Mouse (Mus musculus) erythroid progenitor cell, adult 5-6 weeks (primary cell): Measurements from ENCODE around the gene Nell2. TPM values are rescaled to one million over a fixed set of nuclear protein-coding genes. Genes with fewer than 3 reads are reported as not detected.

Experiments used
- ATAC-seq: replicated peaks from 2 replicates; pipeline ENCODE4 v1.8.0; 2016; ENCODE audit warnings: moderate number of reproducible peaks, mild to moderate bottlenecking, moderate TSS enrichment, inconsistent platforms; ENCODE audit not compliant: poor library complexity, low FRiP score, severe bottlenecking
- total RNA-seq, 2 experiments: library from RNA; stranded (forward) in 1 of 2; stranded (reverse) in 1 of 2; fragments of 150-400 nt in 1 of 2; fragments of 186-747, 209-891 nt in 1 of 2; gene quantifications; 2 replicates each; pipeline versions ENCODE4 v1.2.3 to v1.2.4; 2015 to 2017; ENCODE audit warnings: low replicate concordance in 2 of 2

The Nell2 gene
- total RNA-seq, 2 experiments from 2014 or later: not detected

DNA sequence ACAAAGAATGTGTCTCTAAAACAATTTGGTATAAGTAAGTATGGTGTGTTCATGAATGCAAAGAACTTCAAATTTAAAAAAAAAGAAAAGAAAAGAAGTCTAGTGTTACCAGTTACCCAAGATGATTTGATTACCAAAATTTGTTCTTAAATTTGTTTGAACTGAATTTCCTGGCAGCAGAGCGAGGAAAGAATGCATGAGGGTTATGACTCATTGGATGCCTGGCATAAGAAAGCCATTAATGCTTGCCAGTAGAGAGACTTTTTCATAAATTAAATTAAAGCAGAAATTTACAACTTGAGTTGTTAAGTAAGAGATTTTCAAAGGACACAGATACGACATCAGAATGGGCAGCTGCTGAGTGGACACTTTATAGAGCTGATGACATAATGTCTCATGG is 384.2 kb downstream of the Nell2 start:
- ATAC-seq: no peak

DNA sequence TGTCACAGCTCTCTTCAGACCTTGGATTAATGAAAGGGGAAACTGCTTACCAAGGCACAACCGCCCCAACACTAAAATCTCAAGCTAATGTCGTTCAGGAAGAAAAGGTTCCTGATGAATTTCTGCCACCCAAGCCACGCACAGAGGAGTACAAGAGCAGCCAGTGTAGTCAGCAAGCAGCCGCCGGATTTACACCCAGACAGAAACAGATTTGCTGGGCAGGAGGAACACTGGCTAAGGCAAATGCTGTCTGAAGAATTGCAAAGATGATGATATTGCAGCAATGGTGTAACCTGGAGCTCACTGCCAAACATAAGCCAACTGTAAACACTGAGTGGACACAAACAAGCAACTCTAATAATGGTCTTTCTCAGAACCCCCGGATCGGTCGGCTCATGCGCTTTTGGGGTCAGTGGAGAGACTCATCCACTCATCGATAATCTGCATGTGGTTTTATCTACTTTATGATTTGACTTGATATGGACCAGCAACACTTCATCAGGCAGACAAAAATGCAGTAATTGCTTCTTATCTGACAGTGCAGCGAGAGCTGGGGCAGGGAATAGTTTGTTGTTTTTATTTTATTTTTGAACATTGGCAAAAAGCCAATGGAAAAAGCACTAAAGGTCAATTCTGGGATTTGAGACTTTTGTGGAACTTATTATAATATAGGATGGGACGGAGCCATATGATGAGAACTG is 389.5 kb downstream of the Nell2 start:
- no peak for ATAC-seq

- ATAC-seq: no peak
Observed at GRCm38 (mm10) chr15:95137018-95137810, 391.1 kb downstream of the Nell2 start.

DNA sequence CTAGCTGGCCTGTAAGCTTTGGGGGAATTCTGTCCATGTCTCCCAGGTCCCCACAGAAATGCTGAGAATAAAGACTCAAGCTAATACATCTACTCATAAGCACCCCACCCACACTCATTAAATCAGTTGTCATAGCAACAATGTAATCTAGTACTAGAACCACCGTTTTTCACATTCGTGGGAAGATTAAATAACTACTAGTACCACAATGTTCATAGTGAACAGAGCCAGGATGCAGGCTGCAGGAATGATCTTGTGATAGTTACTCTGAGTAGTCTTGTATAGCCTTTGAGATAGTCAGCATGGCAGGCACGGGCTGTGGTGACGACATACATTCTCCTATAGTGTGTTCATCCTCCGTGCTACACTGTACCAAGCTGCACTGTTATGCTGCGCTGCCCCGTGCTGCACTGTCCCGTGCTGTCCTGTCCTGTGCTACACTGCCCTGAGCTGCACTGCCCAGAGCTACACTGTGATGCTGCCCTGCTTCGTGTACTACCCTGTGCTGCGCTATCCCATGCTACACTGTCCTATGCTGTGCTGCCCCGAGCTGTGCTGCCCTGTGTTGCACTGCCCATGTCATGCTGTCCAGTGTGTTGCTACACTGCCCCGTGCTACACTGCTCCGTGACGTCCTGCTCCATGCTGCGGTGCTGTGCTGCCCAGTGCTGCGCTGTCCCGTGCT is 392.3 kb downstream of the Nell2 start:
- ATAC-seq: no peak

GRCm38 (mm10) chr15:95131401-95131800 is 397.0 kb downstream of the Nell2 start:
- no peak for ATAC-seq

GRCm38 (mm10) chr15:95108626-95109025 is 419.7 kb downstream of the Nell2 start:
- ATAC-seq: no peak

- ATAC-seq: no peak
Observed at GRCm38 (mm10) chr15:95107246-95107809, 421.0 kb downstream of the Nell2 start.

- ATAC-seq: no peak
Observed at GRCm38 (mm10) chr15:95101522-95101921, 426.8 kb downstream of the Nell2 start.

DNA sequence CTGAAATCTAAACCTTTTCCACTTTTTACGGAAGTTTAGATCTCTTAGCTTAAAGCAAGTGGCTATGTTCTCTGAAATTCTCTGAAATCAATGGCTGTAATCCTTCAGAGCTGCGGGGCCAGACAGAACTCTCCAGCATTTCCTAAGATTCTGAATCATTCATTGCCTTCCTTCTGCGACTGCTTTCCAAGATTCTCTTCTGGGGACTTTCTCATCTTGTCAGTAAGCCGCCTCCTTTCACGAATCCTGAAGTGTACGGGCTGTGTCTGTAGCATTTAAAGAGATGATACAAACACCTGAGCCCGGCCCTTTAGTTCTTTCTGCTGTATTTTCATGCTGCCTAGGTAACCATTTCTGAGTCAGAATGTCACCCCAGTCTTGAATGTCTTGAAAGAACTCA is 428.2 kb downstream of the Nell2 start:
- ATAC-seq: no peak

DNA sequence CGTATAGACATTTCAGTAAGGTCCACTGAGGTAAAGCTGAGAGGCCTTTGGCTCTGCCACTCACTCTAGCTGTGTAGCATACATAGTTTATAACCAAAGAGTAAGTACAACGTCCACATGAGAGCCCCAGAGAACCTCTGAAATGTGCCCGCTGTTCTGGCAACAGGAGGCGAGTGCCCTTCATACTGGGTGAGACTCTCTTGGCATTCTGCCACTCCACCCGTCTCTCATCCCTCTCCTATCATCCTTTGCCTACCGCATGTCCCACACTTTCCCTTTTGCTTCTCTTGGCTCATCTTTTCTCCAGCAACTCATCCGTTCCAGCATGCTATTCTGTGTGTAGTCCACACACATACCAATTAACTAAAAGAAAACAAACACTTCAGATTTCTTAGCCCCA is 442.4 kb downstream of the Nell2 start:
- no peak for ATAC-seq

DNA sequence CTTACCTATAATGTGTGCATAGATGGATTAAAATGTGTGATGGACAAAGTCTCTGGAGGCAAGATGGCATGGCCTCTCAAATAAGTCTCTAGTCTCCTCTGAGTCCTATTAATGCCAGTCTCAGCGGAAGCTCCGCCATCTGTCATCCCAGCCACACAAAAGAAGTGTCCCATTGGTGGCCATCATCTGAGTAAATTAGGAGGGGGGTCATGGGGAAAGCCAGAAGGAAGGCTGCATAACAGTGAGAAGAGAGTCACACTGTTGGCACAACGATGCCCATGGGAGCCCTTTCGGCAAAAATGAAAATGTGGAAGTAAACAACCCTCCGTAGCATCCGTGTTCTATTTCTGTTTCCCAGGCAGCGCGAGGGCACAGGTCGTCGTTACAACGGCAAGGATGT is 446.7 kb downstream of the Nell2 start:
- no peak for ATAC-seq

GRCm38 (mm10) chr15:95075356-95075755 is 453.0 kb downstream of the Nell2 start:
- no peak for ATAC-seq

GRCm38 (mm10) chr15:95070881-95071280 is 457.5 kb downstream of the Nell2 start:
- no peak for ATAC-seq

DNA sequence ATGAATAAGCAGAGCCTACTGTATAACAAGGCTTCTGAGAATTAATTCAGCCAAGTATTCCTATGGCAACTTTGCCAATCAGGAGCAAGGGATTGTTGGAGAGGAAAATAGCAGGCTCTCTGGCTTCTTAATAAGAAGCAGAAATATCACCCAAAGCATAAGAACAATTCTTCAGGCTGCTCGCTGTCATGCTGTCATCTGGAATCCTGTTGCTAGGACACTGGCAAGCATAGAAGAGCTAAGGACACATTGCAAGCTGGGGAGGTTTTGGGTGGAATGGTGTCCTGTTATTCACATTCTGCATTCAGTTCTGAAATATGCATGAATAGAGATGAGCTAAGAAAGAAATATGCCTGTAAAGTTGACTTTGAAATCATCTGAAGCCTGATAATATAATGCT is 459.6 kb downstream of the Nell2 start:
- ATAC-seq: no peak

DNA sequence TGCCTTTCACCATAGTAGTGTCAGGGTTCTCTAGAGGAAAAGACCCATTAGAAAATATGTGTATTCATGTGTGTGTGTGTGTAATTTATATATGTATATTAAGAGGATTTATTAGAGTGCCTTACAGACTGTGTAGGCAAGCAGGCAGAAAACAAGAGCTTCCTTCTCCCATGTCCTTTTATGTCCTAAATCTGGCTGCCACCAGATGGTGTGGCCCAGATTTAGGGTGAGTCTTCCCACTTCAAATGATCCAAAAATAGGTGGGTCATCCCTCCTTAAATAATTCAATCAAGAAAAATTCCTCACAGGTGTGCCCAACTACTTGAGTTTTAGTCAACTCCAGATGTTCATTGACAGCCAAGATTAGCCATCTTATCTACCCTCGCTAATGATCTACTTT is 460.3 kb downstream of the Nell2 start:
- ATAC-seq: no peak

- ATAC-seq: no peak
Observed at GRCm38 (mm10) chr15:95055081-95055650, 473.2 kb downstream of the Nell2 start.

DNA sequence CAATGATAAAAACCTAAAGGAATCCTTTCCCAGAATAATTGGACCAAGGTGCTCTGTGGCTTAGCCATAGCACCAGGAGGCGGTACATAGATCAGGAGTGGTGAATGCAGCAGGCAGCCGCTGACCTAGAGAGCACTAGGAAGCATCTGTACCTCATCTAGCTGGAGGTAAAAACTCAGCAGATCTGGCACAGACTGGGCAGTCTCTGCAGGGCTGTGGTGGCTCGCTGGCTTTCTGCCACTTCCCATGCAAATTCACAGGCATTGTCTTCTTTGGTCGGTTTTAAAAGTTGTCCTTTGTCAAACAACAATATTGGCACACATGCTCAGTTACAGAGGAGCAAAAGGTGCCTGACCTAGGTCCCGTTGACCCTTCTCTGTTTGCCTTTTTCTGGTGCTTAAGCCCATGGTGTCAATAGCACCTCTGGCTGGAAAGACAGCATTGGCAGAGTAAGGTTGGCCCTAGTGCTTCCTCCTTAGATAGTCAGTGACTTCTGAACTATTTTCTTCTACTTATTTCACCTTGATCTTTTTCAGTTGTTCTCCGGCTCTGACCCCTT is 479.1 kb downstream of the Nell2 start:
- no peak for ATAC-seq

DNA sequence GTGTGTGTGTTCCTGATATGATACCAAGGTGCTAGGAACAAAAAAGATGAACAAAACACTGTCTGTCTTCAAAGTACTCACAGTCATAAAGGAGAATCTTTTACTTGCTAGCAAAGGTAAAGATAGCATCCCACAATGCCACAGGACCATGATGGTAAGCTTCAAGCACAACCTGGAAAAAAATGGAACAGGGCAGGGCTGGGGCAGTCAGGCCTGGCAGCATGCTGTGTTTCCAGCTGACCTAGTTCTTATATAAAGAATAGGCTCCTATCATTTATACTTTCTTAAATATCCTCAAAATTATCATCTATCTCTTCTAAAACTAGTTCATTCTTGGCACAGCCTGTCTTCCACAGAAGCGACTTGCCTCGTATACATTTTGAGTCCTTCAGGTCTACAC is 480.9 kb downstream of the Nell2 start:
- ATAC-seq: no peak

DNA sequence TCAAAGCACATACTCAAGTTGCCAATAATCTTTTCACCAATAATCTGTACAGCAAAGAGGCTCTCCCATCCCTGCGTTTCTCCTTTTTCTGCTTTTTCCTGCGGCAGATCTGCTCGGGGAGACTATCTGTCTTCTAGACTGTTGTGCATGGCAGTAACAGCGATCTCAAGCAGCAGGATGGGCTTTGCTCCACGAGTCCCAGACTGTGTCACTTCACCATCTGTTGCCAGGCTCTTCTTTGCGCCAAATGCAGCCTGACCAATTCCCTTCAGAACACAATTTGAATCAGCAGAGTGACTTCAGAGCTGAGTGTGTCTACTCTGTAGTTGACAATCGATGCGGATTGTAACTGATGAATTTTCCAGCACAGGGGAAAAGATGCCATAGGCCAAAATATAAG is 484.3 kb downstream of the Nell2 start:
- ATAC-seq: no peak

DNA sequence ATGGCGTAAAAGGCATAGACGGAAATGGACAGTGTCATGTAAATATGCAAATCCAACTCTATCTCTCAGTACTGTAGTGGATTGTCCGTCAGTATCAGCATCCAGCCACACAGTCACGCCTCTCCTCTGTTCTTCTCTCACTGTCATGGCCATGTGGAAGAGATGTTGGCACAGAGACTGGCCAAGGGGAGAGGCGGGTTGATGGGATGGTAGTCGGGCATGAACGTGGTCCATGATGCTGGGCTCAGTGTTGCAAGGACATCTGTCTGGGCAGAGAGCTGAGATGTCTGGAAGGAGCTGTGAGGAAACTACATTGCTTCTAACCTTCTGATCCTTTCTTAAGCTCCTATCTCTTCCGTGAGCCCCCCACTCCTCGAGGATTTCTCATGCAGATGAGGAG is 485.9 kb downstream of the Nell2 start:
- ATAC-seq: no peak
